Mouse (Mus musculus) lung, embryonic 15.5 days (tissue): Measurements from ENCODE around the gene Rbbp4. TPM values are rescaled to one million over a fixed set of nuclear protein-coding genes. Genes with fewer than 3 reads are reported as not detected.

Experiments
- ATAC-seq: fragments of 200-750 bp; cut with Nextera tagmentation; 2 replicates; pipeline ENCODE4 v1.8.0; 2017; ENCODE audit warnings: moderate number of reproducible peaks, borderline replicate concordance; ENCODE audit not compliant: low FRiP score, low TSS enrichment; ENCODE audit errors: extremely low read depth
- H3K27ac ChIP-seq: fragments of 300-500 bp; sonication (generic); 2 replicates; pipeline ENCODE4 v1.5.1; 2015; ENCODE audit warnings: moderate library complexity, mild to moderate bottlenecking, inconsistent platforms
- H3K27me3 ChIP-seq: fragments of 300-500 bp; sonication (generic); 2 replicates; pipeline ENCODE4 v1.6.1; 2015; ENCODE audit warnings: inconsistent platforms
- H3K36me3 ChIP-seq: fragments of 300-500 bp; sonication (generic); 2 replicates; pipeline ENCODE4 v1.6.1; 2015; ENCODE audit warnings: inconsistent platforms
- H3K4me1 ChIP-seq: fragments of 300-500 bp; sonication (generic); 2 replicates; pipeline ENCODE4 v1.6.1; 2015; ENCODE audit warnings: inconsistent platforms
- H3K4me2 ChIP-seq: fragments of 300-500 bp; sonication (generic); 2 replicates; pipeline ENCODE4 v1.6.1; 2015; ENCODE audit warnings: inconsistent platforms, mild to moderate bottlenecking, moderate library complexity
- H3K4me3 ChIP-seq: fragments of 300-500 bp; sonication (generic); 2 replicates; pipeline ENCODE4 v1.5.1; 2015; ENCODE audit warnings: mild to moderate bottlenecking, inconsistent platforms
- H3K9ac ChIP-seq: fragments of 300-500 bp; sonication (generic); 2 replicates; pipeline ENCODE4 v1.6.1; 2015; ENCODE audit warnings: inconsistent platforms
- H3K9me3 ChIP-seq: fragments of 300-500 bp; sonication (generic); 2 replicates; pipeline ENCODE4 v1.6.1; 2016; ENCODE audit warnings: inconsistent platforms
- WGBS: fragments of 180-500 bp; shearing (Covaris S2); methylation state at CpG from one replicate; pipeline ENCODE4 v1.1.7; 2015; 5-methylcytosine and 5-hydroxymethylcytosine counted together
- polyA plus RNA-seq: library from polyadenylated mRNA; unstranded; fragments of >200 nt; fragmentation: Nextera tagmentation; extraction: Ambion mirVana; gene quantifications from 2 replicates; pipeline ENCODE4 v1.2.1, GENCODE M21; 2015

Gene Rbbp4
- polyA plus RNA-seq, 1 experiment from 2014 or later = 423 TPM

DNA sequence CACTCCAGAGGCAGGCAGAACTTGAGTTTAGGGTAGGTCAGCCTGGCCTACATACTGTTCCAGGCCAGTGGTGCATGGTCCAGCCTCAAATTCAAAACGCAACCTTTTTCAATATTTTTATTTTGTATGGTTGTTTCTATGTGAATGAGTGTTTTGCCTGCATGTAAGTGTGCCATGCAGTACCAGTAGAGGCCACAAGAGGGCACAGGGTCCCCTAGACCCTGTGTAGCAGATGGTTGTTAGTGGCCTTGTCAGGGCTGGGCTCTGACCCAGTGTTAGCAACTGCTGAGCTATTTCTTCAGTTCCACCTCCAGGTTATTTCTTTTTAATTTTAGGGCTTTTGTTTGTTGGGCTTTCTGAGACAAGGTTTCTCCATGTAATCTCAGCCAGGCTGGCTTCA lies 15.5 kb upstream of the Rbbp4 start:
- no peaks in the 10 kb centered on the region for H3K27me3 ChIP-seq
- no peak overlapping the region for H3K27ac ChIP-seq
- no peak overlapping the region for H3K9ac ChIP-seq
- 6% methylated on average over 1 of the region's 1 CpGs for WGBS
- peaks cover 30% of the 10 kb centered on the region for H3K36me3 ChIP-seq
- H3K4me1 ChIP-seq = no peaks in the 10 kb centered on the region
- H3K4me3 ChIP-seq = no peak overlapping the region
- no peak overlapping the region for H3K4me2 ChIP-seq
- peak; percentile 74; the same call in 1 of the 2 replicates for ATAC-seq
- no peaks in the 10 kb centered on the region for H3K9me3 ChIP-seq

DNA sequence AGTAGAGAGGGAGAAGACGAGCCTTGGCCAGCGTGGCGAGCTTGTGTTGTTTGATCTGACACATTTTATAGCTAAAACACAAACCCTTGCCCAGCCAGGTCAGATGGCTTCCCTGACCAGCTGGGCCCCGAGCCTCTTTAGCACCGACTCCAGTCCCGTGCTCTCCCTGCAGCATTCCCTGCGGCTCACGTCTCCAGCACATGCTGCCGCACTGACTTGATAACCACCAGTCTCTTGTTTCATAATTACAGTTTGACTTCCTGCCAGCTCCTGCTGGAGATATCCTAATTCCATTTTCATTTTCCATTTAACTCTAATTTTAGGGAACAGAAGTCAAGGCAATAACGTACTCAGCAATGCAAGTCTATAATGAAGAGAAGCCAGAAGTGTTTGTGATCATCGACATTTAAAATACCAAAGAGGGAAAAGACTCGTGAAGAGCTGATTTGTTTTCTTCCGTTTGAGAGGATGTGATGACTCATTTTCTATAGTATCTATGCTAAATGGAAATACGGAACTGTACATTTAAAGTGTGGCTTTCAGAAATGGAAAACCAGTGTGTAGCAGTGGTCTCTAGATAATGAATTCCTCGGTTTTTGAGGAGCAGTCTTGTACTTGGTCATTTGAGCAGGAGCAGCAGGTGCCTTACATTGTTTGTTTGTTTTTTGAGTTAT lies 11.4 kb upstream of the Rbbp4 start:
- WGBS = 64% methylated on average over 15 of the region's 15 CpGs
- no peak overlapping the region for H3K9ac ChIP-seq
- H3K4me2 ChIP-seq = no peak overlapping the region
- no peak overlapping the region for H3K4me3 ChIP-seq
- no peaks in the 10 kb centered on the region for H3K27me3 ChIP-seq
- H3K9me3 ChIP-seq = no peaks in the 10 kb centered on the region
- ATAC-seq = no peak
- peaks cover 30% of the 10 kb centered on the region for H3K36me3 ChIP-seq
- H3K4me1 ChIP-seq = no peaks in the 10 kb centered on the region
- no peak overlapping the region for H3K27ac ChIP-seq

GRCm38 (mm10) chr4:129342705-129343104 lies 7.5 kb upstream of the Rbbp4 start:
- Histone ChIP-seq H3K27me3 (no peaks in the 10 kb centered on the region), H3K4me1 (no peaks in the 10 kb centered on the region), H3K9ac (no peak overlapping the region), H3K27ac (no peak overlapping the region), H3K4me3 (no peak overlapping the region), H3K4me2 (no peak overlapping the region), H3K9me3 (no peaks in the 10 kb centered on the region), H3K36me3 (peaks cover 30% of the 10 kb centered on the region)
- no peak for ATAC-seq
- WGBS = 75% methylated on average over 2 of the region's 2 CpGs

GRCm38 (mm10) chr4:129341888-129342287 lies 6.7 kb upstream of the Rbbp4 start:
- Histone ChIP-seq H3K36me3 (peaks cover 28% of the 10 kb centered on the region), H3K4me3 (no peak overlapping the region), H3K4me1 (0 out of 2 replicates have a peak, but pooled peaks cover 7% of the 10 kb centered on the region), H3K27me3 (no peaks in the 10 kb centered on the region), H3K9me3 (no peaks in the 10 kb centered on the region), H3K9ac (no peak overlapping the region), H3K4me2 (no peak overlapping the region), H3K27ac (no peak overlapping the region)
- no peak for ATAC-seq
- WGBS = 88% methylated on average over 1 of the region's 1 CpGs

- Histone ChIP-seq H3K4me2 (no peak overlapping the region), H3K4me3 (no peak overlapping the region), H3K36me3 (peaks cover 25% of the 10 kb centered on the region), H3K9me3 (no peaks in the 10 kb centered on the region), H3K9ac (no peak overlapping the region), H3K27me3 (no peaks in the 10 kb centered on the region), H3K4me1 (peaks cover 12% of the 10 kb centered on the region; the same call in 1 of the 2 replicates), H3K27ac (no peak overlapping the region)
- no peak for ATAC-seq
- 85% methylated on average over 3 of the region's 3 CpGs for WGBS
These were observed 4.6 kb upstream of the Rbbp4 start for GRCm38 (mm10) chr4:129339743-129340142.

DNA sequence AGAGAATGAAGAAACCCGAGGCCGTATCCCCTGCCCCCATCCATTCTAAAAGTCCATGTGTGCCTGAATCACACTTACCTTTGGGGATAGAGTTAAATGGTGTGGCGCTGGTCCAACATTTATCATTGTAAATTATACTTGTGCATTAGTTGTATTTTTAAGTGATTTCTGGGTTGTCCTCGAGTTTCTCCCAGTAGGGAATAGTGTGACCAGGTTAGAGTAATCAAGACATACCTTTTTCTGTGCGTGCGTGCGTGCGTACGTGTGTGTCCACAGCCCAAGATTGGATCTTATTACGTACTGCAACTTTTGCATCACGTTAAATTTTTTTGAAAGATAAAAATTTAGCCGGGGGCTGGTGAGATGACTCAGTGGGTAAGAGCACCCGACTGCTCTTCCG lies 1.1 kb upstream of the Rbbp4 start:
- H3K36me3 ChIP-seq = peaks cover 4% of the 10 kb centered on the region
- H3K27ac ChIP-seq = peak overlapping the region; percentile 99
- H3K4me1 ChIP-seq = peaks cover 29% of the 10 kb centered on the region
- no peak for ATAC-seq
- peak overlapping the region; percentile 80 for H3K4me2 ChIP-seq
- peak overlapping the region; percentile 67 for H3K9ac ChIP-seq
- no peaks in the 10 kb centered on the region for H3K9me3 ChIP-seq
- peak overlapping the region; percentile 91 for H3K4me3 ChIP-seq
- WGBS = 39% methylated on average over 14 of the region's 14 CpGs
- H3K27me3 ChIP-seq = no peaks in the 10 kb centered on the region

- ATAC-seq = no peak; the same call in 1 of the 2 replicates
- no peaks in the 10 kb centered on the region for H3K27me3 ChIP-seq
- H3K4me1 ChIP-seq = peaks cover 29% of the 10 kb centered on the region
- peak overlapping the region; percentile 63 for H3K4me2 ChIP-seq
- H3K36me3 ChIP-seq = peaks cover 15% of the 10 kb centered on the region
- H3K27ac ChIP-seq = peak overlapping the region; percentile 97
- WGBS = under 1% methylated on average over 62 of the region's 62 CpGs
- H3K9ac ChIP-seq = peak overlapping the region; percentile 98
- no peaks in the 10 kb centered on the region for H3K9me3 ChIP-seq
- H3K4me3 ChIP-seq = peak overlapping the region; percentile 91
These were observed 424 bp downstream of the Rbbp4 start for GRCm38 (mm10) chr4:129334677-129335215.

DNA sequence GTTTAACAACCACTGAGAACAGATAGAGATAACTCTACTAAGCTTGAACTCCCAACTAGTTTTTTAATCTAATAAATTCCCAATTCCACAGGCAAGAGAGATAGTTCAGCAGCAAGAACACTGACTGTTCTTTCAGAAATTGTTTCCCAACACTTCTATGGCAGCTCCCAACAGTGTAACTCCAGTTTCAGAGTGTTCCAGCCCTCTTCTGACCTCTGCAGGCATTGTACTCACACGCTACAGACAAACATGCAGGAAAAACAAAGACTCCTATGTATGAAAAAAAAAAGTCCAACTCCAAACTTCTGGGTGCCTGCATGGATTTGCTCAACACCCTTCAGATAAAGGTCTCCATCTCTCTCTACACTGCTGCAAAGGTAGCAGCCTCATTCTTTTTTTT lies 2.3 kb downstream of the Rbbp4 start:
- Histone ChIP-seq H3K36me3 (peaks cover 31% of the 10 kb centered on the region), H3K9ac (peak overlapping the region; percentile 36; the same call in 1 of the 2 replicates), H3K4me1 (peaks cover 29% of the 10 kb centered on the region), H3K27ac (no peak overlapping the region), H3K4me2 (peak overlapping the region; percentile 63), H3K27me3 (no peaks in the 10 kb centered on the region), H3K4me3 (peak overlapping the region; percentile 91), H3K9me3 (no peaks in the 10 kb centered on the region)
- WGBS = 38% methylated on average over 1 of the region's 1 CpGs
- no peak for ATAC-seq

DNA sequence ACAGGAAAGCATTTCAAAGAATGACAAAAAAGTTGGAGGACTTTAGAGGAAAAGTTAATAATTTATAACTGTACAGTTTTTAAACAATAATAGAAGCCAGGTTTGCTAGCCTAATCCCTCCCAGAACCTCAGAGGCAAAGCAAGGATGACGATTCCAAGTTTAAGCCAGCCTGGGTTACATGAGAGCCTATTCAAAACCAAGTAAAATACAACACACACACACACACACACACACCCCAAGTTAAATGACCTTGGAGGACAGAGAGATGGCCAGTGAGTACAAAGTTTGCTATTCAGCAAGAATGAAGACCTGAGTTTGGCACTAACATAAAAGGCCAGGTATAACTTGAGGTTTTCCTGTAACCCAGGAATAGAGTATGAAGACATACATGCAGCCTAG lies 9.0 kb downstream of the Rbbp4 start:
- H3K9me3 ChIP-seq = no peaks in the 10 kb centered on the region

DNA sequence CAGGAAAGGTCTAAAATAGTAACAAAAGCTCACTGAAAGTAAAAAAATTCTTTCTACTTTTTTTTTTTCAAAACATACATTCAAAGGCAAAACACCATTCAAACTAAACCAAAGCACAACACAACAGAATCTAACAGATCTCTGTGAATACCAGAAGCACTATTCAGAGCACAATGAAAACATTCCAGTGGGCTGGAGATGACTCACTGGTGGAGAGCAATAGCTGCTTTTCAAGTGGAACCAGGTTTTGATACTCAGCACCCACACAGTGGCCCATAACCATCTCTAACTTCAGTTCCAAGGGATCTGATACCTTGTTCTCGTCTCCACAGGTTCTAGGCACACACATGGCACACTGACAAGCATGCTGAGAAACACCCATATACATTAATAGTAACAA lies 10.4 kb downstream of the Rbbp4 start:
- ATAC-seq = no peak
- no peak overlapping the region for H3K9ac ChIP-seq
- H3K4me2 ChIP-seq = no peak overlapping the region
- no peak overlapping the region for H3K27ac ChIP-seq
- 79% methylated on average over 1 of the region's 1 CpGs for WGBS
- no peaks in the 10 kb centered on the region for H3K9me3 ChIP-seq
- no peaks in the 10 kb centered on the region for H3K4me1 ChIP-seq
- peaks cover 80% of the 10 kb centered on the region for H3K36me3 ChIP-seq
- no peaks in the 10 kb centered on the region for H3K27me3 ChIP-seq
- no peak overlapping the region for H3K4me3 ChIP-seq

More for the DNA sequence above, 9.0 kb downstream of the Rbbp4 start:
- peaks cover 76% of the 10 kb centered on the region for H3K36me3 ChIP-seq
- H3K9ac ChIP-seq = no peak overlapping the region
- 70% methylated on average over 1 of the region's 1 CpGs for WGBS
- no peak for ATAC-seq
- no peak overlapping the region for H3K27ac ChIP-seq
- H3K4me1 ChIP-seq = no peaks in the 10 kb centered on the region; the same call in 1 of the 2 replicates
- H3K4me3 ChIP-seq = no peak overlapping the region
- H3K4me2 ChIP-seq = no peak overlapping the region
- no peaks in the 10 kb centered on the region for H3K27me3 ChIP-seq

GRCm38 (mm10) chr4:129323491-129323890 lies 11.7 kb downstream of the Rbbp4 start:
- no peaks in the 10 kb centered on the region for H3K9me3 ChIP-seq
- H3K27me3 ChIP-seq = no peaks in the 10 kb centered on the region
- H3K4me3 ChIP-seq = no peak overlapping the region
- 83% methylated on average over 1 of the region's 1 CpGs for WGBS
- no peaks in the 10 kb centered on the region for H3K4me1 ChIP-seq
- no peak overlapping the region for H3K27ac ChIP-seq
- no peak overlapping the region for H3K9ac ChIP-seq
- H3K36me3 ChIP-seq = peaks cover 79% of the 10 kb centered on the region
- H3K4me2 ChIP-seq = no peak overlapping the region
- ATAC-seq = no peak

DNA sequence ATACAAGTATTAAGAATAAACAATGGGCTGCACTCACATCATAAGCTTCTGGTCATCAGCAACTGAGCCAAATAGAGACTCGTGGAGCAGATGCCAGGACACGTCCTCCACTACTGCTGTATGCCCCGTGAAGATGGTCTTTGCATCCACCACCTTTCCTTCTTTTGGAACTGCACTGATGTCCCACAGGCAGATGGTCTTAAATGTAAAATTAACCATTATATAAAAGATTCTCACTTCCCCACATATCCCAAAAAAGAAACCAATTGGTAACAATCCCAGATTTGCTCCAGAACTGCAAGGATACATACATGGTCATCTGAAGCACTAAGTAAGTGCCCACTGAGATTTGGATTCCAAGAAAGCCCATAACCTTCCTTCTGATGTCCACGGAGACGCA lies 13.1 kb downstream of the Rbbp4 start:
- Histone ChIP-seq H3K27ac (no peak overlapping the region), H3K4me1 (no peaks in the 10 kb centered on the region), H3K4me2 (no peak overlapping the region), H3K27me3 (no peaks in the 10 kb centered on the region), H3K9me3 (no peaks in the 10 kb centered on the region), H3K9ac (no peak overlapping the region), H3K4me3 (no peak overlapping the region), H3K36me3 (peaks cover 79% of the 10 kb centered on the region)
- WGBS = 89% methylated on average over 5 of the region's 5 CpGs
- ATAC-seq = no peak
